Mouse (Mus musculus) small intestine, adult 2 months (tissue): ENCODE results near the gene Icam2. TPM values are rescaled to one million over a fixed set of nuclear protein-coding genes. Genes with fewer than 3 reads are reported as not detected.

ENCODE experiments used
- H3K27ac ChIP-seq: fragments of 200-500 bp; 2 replicates; pipeline ENCODE4 v1.5.1; 2012; ENCODE audit warnings: low read depth, low read length, control low read depth, inconsistent platforms; ENCODE audit not compliant: insufficient read depth
- H3K27me3 ChIP-seq: fragments of 200-500 bp; 2 replicates; pipeline ENCODE4 v1.6.1; 2012; ENCODE audit warnings: mild to moderate bottlenecking, moderate library complexity, low read length, inconsistent platforms; ENCODE audit not compliant: control insufficient read depth, insufficient read depth
- H3K36me3 ChIP-seq: fragments of 200-500 bp; 2 replicates; pipeline ENCODE4 v1.6.1; 2012; ENCODE audit warnings: mild to moderate bottlenecking, low read length, control low read depth, inconsistent platforms; ENCODE audit not compliant: control insufficient read depth, insufficient read depth
- H3K4me1 ChIP-seq: fragments of 200-500 bp; 2 replicates; pipeline ENCODE4 v1.6.1; 2012; ENCODE audit warnings: low read length, inconsistent platforms, mixed read lengths; ENCODE audit not compliant: control insufficient read depth, insufficient read depth, insufficient read length
- H3K4me3 ChIP-seq: fragments of 200-500 bp; 2 replicates; pipeline ENCODE4 v1.5.1; 2012; ENCODE audit warnings: low read depth, mild to moderate bottlenecking, control low read depth, inconsistent platforms, low read length, moderate library complexity
- CTCF ChIP-seq: fragments of 200-500 bp; IDR thresholded peaks from 2 replicates; pipeline ENCODE4 v1.5.1; 2012; ENCODE audit warnings: low read depth, mild to moderate bottlenecking, control low read depth, inconsistent platforms, low read length, moderate library complexity, mixed read lengths; ENCODE audit not compliant: insufficient replicate concordance, insufficient read length; ENCODE audit errors: extremely low read depth
- POLR2A ChIP-seq: fragments of 200-500 bp; IDR thresholded peaks from 2 replicates; pipeline ENCODE4 v1.6.1; 2012; ENCODE audit warnings: low read depth, mild to moderate bottlenecking, control low read depth, inconsistent platforms, low read length, moderate library complexity
- WGBS: fragments of 180-500 bp; shearing (Covaris S2); methylation state at CpG from one replicate; pipeline ENCODE4 v1.1.7; 2018; 5-methylcytosine and 5-hydroxymethylcytosine counted together
- polyA plus RNA-seq: library from polyadenylated mRNA; depleted of rRNA; stranded (reverse); fragments of >200 nt; gene quantifications from 2 replicates; pipeline ENCODE4 v1.2.3, GENCODE M21; 2012; rRNA removed

Icam2 gene
- polyA plus RNA-seq = 6.1 and 10.4 TPM in 2 replicates

DNA sequence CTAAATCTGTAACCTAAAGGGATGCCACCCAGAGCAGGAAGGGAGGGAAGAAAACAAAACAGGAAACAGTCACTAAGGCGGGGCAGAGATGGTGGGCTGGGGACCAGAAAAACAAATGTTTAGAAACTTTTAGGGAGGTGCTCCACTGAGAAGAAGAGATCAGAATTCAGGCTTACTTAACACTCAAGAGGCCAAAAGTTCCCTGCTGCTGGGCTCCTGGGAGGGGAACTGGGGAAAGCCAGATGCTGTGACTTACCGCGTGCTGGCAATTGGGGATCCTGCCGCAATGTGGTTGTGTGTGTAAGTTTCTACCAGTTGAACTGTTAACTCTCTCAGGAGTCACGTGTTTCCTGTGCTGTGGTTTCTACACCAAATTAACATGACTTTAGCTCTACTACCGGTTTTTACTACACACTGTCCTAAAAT, at the start of gene Icam2:
Gene Icam2 (minus strand): TSS at position 285 of the 426 bp plus-strand sequence.
- Histone ChIP-seq H3K27me3 (no peaks in the 10 kb centered on the region), H3K4me1 (peaks cover 1% of the 10 kb centered on the region), H3K27ac (peak within 1 kb of the TSS; percentile 19), H3K36me3 (no peaks in the 10 kb centered on the region), H3K4me3 (peak within 1 kb of the TSS; percentile 33)
- TF ChIP-seq POLR2A (no peak), CTCF (no peak)
- 66% methylated on average over 6 of the region's 6 CpGs for WGBS

- Histone ChIP-seq H3K4me1 (peaks cover 3% of the 10 kb centered on the region; the same call in 1 of the 2 replicates), H3K27ac (no peak overlapping the region), H3K4me3 (no peak overlapping the region), H3K27me3 (no peaks in the 10 kb centered on the region), H3K36me3 (peaks cover 18% of the 10 kb centered on the region)
- TF ChIP-seq CTCF = no peak
- TF ChIP-seq POLR2A = no peak
- 86% methylated on average over 2 of the region's 2 CpGs for WGBS
Observed at GRCm38 (mm10) chr11:106437543-106437942, 49.7 kb upstream of the Icam2 start.

DNA sequence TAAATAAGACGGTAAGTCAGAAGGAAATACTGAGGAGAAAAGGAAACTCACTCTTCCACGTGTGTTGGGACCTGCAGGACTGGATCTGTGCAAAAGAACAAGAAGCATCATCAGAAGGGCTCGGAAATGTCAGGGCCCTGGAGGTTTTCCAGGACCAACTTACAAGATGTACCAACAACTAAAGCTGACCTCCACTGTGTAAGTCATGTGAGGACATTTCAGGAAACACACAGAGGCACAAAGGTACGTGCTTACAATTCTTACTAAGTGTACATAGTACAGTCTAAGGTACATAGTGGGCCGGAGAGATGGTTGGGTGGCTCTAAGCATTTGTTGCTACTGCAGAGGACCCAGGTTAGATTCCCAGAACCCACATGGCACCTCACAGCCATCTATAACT, 49.2 kb upstream of the Icam2 start:
- 89% methylated on average over 5 of the region's 5 CpGs for WGBS
- peaks cover 3% of the 10 kb centered on the region; the same call in 1 of the 2 replicates for H3K4me1 ChIP-seq
- H3K27ac ChIP-seq = no peak overlapping the region
- peaks cover 18% of the 10 kb centered on the region for H3K36me3 ChIP-seq
- no peak overlapping the region for H3K4me3 ChIP-seq
- no peak for TF ChIP-seq CTCF
- no peak for TF ChIP-seq POLR2A
- H3K27me3 ChIP-seq = no peaks in the 10 kb centered on the region

- Histone ChIP-seq H3K36me3 (peaks cover 40% of the 10 kb centered on the region), H3K27ac (no peak overlapping the region), H3K4me1 (peaks cover 2% of the 10 kb centered on the region; the same call in 1 of the 2 replicates), H3K4me3 (no peak overlapping the region), H3K27me3 (no peaks in the 10 kb centered on the region)
- WGBS = 91% methylated on average over 5 of the region's 5 CpGs
- TF ChIP-seq CTCF = no peak
- no peak for TF ChIP-seq POLR2A
Observed at GRCm38 (mm10) chr11:106430392-106430791, 42.5 kb upstream of the Icam2 start.

DNA sequence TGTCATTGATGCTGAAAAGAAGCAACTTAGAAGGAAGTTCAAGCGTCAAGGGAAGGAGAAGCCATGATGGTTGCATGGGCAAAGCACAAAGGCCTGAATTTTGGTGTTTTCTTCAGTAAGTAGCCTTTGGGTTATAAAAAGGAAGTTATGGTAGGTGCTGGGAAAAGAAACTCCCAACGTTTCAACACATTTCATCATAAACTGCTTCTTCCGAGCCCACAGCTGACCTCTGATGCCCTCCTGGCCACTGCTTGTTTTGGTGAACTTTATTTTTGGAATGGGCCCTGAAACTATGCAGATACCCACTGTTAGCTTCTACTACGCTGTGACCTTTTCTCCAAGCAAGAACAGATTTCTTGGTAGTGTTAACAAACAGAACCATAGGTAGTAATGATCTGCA, 41.8 kb upstream of the Icam2 start:
- H3K27me3 ChIP-seq = no peaks in the 10 kb centered on the region
- H3K4me3 ChIP-seq = no peak overlapping the region
- WGBS = 85% methylated on average over 4 of the region's 4 CpGs
- no peak overlapping the region; the same call in 1 of the 2 replicates for H3K27ac ChIP-seq
- TF ChIP-seq POLR2A (no peak), CTCF (no peak)
- H3K36me3 ChIP-seq = peaks cover 43% of the 10 kb centered on the region
- H3K4me1 ChIP-seq = peaks cover 2% of the 10 kb centered on the region; the same call in 1 of the 2 replicates

DNA sequence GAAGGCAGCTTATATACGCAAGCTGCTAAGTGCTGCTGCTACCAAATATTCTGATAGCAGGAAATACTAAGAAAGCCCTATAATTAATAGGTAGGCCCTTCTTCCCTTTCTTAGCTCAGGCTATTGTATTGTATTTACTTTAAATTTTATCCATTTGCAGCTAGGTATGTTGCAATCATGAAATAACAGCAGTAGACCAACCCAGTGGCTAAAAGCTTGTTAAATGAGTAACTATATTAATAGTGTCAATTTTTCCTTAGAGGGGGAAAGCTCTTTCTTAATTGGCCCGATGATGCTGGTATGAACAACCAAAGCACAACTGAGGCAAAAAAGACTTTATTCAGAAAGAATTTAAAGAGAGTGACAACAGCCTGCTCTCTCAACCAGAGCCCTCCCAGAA, 40.7 kb upstream of the Icam2 start:
- peaks cover 2% of the 10 kb centered on the region; the same call in 1 of the 2 replicates for H3K4me1 ChIP-seq
- 85% methylated on average over 2 of the region's 2 CpGs for WGBS
- H3K27me3 ChIP-seq = no peaks in the 10 kb centered on the region
- no peak overlapping the region for H3K4me3 ChIP-seq
- TF ChIP-seq CTCF = no peak
- no peak overlapping the region for H3K27ac ChIP-seq
- peaks cover 37% of the 10 kb centered on the region for H3K36me3 ChIP-seq

- no peak for TF ChIP-seq POLR2A
- no peak for TF ChIP-seq CTCF
- WGBS = 64% methylated on average over 4 of the region's 4 CpGs
- Histone ChIP-seq H3K27me3 (no peaks in the 10 kb centered on the region), H3K4me1 (peaks cover 2% of the 10 kb centered on the region; the same call in 1 of the 2 replicates), H3K36me3 (peaks cover 35% of the 10 kb centered on the region), H3K4me3 (no peak overlapping the region), H3K27ac (no peak overlapping the region)
Observed at GRCm38 (mm10) chr11:106428106-106428505, 40.2 kb upstream of the Icam2 start.
